Mouse (Mus musculus) small intestine, adult 2 months (tissue): ENCODE measurements around the gene Slit2.

Experiments used
- CTCF ChIP-seq: fragments of 200-500 bp; IDR thresholded peaks from 2 replicates; pipeline ENCODE4 v1.5.1; 2012; ENCODE audit warnings: low read depth, mild to moderate bottlenecking, control low read depth, inconsistent platforms, low read length, moderate library complexity, mixed read lengths; ENCODE audit not compliant: insufficient replicate concordance, insufficient read length; ENCODE audit errors: extremely low read depth
- POLR2A ChIP-seq: fragments of 200-500 bp; IDR thresholded peaks from 2 replicates; pipeline ENCODE4 v1.6.1; 2012; ENCODE audit warnings: low read depth, mild to moderate bottlenecking, control low read depth, inconsistent platforms, low read length, moderate library complexity

- TF ChIP-seq CTCF (no peak), POLR2A (no peak)
Measured at GRCm38 (mm10) chr5:48234728-48235127, 251.8 kb downstream of the Slit2 start.
